Mouse (Mus musculus) yolk sac, embryonic 10.5 days (tissue): ENCODE results near the gene Stam.
"Not testable (repeated sequence)": the region's sequence is repeated elsewhere in the genome, so short reads cannot be mapped to it uniquely, and the experiment has no call there.

Source experiments
- DNase-seq: peaks from one replicate; pipeline ENCODE4 v3.0.0-alpha.2; 2017; ENCODE audit warnings: low spot score

Stam gene

DNA sequence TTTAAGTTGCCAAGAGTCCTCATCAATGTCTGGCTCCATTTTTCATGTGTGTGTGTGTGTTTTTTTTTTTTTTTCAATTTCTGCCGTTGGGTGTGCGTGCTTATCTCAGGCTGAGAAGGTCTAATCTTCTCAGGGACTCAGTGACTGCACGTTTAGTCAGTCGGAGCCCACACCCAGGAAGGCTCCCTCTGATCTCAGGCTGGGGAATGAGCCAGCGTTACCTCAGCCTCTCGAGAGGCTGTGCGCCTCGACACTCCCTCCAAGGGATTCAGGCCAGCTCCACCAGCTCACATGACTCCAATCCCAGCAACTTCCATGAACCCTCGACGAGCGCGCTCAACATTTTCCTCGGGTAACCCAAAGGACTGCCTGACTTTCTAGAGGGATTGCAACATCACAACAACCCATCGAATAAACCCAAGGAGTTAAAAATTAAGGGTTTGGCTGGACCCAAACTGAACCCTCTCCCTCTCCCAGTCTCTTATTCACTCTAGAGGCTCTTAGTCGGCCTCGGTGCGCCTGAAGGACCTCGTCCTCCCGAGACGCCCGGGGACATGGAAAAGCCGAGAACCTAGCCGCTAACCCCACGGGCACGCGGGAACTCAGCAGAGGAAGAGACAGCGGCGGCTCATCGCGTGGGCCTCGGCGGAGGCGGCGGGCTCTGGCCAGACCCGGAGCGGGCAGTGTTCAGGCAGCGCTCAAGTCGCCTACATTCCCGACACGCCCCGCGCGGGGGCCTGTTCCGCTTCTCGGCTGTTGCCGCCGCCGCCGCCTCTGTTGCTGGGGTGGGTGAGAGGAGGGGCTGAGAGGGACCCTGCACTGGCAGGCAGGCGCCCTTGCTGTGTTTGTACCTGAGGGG is at the start of gene Stam:
Gene Stam, plus strand, starts transcription at position 737 of the 859 bp plus-strand sequence.
- DNase-seq = peak; percentile 91

DNA sequence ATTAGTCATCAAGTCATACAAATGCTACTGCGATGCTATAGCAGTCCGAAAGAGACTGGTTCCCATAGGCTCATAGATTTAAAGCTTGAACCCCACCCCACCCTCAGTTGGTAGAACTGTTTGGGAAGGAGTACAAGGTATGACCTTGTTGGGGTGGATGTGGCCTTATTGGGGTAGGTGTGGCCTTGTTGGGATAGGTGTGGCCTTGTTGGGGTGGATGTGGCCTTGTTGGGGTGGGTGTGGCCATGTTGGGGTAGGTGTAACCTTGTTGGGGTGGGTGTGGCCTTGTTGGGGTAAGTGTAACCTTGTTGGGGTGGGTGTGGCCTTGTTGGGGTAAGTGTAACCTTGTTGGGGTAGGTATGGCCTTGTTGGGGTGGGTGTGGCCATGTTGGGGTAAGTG is 32.6 kb upstream of the Stam start:
- no peak for DNase-seq

DNA sequence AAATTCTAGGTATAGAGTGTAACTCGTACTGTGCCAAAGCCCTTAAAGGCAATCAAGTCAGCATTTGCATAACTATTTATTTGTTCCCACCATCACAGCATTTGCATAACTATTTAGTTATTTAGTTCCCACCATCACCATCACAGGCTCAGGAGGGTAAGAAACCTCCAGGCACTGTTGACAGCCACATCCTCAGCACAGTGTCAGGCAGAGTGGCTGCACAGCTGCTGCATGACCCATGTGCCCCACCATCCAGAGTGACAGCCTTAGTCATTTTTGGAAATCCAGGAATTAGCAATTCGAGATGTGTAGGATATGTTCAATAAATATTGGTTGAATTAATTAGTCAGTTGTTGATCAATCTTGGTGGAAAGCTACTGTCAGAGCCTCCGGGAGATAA is 30.9 kb upstream of the Stam start:
- no peak for DNase-seq

DNA sequence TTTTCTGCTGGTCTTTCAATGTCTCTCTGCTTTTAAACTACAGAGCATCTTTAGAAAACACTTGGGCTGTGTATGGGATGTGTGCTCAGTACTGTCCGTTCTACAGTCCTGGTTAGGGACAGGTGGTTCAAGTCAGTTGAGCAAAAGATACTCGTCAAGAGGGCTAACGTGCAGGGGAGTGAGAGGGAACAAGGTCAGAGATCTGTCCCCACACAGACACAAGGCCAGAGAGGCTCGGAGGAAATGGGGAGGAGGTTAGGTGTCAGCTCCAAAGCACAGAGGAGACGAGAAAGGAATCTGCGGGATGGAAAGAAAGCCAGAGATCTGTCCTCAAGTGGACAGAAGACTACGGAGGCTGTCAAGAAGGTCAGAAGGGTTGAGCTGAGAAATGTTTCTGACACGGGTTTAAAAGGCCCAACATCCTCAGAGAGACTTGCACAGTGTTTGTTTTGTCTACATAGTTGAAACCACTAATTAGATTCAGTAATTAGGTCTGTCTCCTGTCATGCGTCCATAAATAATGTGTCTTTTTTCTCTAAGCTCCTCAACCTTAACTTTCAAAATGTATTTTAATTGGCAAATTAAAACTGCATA is 30.2 kb upstream of the Stam start:
- DNase-seq = no peak

DNA sequence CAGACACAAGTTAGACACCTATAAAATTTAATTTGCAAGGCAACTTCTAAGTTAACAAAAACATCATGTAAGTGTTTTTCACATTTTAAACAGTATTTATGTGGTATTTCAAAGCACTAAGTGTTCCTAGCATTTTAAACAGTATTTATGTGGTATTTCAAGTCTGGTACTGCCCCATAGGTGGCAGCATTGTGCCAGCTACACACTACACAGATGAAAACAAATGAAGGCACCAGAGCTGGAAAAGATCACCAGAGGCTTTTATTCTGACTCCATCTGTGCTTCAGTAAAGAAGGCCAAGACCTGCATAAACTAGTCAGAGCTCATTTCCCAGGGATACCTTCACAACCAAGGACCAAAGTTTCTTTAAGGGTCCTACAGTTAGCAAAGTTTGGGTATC is 25.5 kb upstream of the Stam start:
- DNase-seq = peak; percentile 25

DNA sequence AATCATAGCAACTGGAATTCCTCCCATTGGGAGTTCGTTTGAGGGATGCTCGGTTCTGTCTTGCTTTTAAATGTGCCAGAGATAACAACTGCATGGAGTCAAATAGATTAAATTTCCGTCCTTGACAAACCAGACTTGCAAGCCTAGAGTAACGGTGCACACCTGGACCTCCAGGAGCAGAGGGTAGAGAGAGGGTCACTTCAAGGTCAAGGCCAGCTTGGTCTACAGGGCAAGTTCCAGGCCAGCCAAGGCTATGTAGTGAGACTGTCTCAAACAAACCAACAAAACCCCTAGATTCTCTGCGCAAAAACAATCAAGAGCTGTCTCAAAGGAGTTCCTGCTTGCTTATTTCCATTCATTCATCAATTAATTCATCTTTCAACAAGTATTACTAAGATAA is 25.1 kb upstream of the Stam start:
- no peak for DNase-seq

DNA sequence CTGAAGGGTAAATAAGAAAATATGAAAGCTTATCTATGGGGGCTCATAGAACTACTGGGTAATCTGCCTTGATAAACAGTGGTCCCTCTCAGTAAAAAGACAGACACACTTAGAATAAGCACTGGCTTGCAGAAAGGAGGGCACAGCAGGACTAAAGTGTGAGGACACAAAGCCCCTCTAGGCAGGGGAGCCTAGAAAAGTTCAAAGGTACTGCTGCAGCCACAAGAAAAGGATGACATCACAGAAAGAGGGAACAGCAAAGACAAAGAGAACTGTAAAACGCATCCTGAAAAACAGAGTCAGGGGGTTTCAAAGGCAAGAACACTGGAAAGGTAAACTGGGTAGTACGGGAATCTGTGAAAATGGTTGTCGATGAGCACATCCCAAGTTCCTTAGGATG is 20.3 kb upstream of the Stam start:
- DNase-seq = no peak

DNA sequence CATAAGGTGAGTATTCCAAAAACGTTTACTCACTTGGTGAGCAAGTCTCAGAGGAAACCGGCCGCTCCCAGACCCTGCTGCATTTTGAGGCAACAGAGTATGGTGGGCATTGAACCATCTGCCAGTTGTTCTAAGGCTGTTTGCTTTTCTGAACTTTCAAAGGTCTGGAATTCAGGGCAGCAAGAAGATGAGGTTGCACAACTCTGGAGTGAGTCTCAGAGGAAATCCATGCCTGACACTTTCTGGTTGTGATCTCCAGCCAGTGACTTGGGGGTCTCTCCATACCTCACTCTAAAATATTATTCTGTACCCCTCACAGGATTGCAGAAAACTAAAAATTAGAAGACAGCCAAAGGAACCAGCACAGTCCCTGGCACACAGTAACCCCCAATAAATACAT is 19.7 kb upstream of the Stam start:
- DNase-seq = no peak

DNA sequence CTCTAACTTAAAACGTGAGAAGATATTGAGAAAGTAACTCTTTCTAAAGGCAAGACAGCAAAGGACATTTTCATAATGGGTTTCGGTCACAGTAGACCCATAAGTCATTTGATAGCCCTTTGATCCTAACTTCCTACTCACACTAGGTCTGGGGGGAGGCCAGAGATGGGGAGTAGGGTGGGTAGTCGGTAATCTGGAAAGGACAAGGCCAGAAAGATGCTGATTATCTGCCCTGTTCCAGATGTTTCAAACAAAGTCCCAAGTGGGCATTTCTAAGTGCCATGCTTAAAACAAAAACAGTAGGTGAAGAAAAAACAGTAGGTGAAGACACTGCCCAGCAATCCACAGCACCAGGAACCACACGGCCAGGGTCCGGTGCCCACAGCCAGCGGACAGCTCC is 19.2 kb upstream of the Stam start:
- DNase-seq = no peak

DNA sequence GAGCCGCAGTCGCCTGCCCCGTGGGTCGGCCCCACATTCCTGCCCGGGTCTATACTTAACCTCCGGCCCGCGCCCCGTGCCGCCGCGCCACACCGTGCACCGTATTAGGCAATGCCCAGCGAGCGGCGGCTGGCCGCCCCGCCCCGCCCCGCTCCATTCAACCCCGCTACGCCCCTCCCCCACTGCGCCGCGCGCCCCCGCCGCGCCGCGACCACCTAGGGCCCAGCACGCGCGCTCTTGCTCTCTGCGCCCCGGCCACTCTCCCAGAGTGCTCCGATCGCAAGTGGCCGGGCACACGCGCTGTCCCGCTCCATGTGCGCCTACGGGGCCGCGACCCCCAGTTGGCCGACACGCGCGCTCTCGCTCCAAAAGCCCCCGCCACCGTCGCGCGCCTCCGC is 18.7 kb upstream of the Stam start:
- peak; percentile 84 for DNase-seq

DNA sequence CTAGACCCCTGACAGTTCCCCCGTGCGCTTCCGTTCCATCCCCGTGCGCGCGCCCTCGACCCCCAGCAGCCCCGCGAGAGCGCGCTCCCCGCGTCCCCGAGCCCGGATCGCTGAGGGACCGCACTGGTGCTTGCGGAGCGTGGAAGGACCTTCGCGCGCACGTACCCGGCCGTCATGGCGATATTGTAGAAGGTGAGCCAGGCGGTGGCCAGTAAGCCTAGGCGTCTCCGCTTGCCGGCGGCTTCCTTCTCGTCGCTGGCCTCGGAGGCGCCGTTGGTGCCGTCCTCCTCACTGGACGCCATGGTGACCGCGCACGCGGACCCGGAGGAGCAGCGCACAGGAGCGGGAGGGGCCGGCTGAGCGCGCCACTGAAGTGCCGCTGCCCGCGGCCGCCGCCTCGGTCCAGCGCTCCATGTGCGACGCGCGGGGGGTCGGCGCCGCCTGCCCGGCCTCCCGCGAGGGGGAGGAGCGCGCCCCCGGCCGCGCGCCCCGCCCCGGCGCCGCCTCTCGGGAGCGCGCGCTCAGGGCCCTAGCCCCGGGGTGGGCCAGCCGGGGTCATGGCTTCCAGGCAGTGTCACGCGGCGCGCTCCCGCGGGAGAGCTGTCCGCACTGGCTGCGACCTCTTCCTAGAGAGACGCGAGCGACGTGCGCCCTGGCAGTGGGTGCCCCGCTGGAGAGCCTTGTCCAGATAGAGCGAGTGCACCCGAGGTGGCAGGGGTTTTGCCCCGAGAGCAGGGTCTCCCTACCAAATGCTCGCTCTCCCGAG is 18.1 kb upstream of the Stam start, which contains the start of gene Hacd1:
Gene Hacd1, minus strand, starts transcription at position 570 of the 766 bp plus-strand sequence.
- DNase-seq = peak; percentile 83

DNA sequence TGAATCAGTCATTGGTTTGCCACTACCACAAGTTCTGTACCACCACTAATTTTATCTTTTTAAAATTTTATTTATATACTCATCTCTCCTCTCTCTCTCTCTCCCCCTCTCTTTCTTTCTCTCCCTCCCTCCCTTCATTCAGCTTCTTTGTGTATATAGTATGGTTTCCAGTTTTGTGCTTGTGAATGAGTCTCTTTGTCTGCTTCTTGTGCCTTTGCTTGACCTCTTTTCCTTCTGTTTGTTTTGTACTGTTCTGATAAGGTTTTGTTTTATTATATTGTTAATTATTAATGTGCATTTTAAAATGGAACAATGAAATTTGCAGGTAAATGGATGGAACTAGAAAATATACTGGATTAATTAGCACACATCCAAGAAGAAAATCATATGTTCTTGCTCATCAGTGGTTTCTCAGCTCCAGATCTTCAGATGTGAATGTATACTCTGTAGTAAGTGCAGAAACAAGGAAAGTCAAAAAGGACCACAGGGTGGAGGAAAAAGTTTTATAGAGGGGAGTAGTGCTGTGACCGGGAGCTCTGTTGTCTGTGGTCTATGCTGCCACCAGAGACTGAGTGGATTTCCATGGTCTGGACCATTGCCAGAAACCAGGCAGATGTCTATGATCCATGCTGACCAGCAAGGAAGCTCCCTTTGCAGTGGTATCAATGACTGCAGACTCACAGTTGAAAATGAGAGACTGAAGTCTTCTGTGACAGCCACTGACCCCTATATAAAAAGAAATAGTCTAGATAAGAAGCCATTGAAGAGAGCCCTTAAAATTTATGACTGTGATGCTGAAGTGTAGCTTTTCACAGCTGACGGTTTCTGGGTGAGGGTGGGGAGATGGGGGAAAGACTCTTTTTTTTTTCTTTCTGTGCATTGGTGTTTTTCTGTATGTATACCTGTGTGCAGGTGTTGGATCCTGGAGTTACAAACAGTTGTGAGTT is 7.9 kb upstream of the Stam start:
- DNase-seq = no peak

DNA sequence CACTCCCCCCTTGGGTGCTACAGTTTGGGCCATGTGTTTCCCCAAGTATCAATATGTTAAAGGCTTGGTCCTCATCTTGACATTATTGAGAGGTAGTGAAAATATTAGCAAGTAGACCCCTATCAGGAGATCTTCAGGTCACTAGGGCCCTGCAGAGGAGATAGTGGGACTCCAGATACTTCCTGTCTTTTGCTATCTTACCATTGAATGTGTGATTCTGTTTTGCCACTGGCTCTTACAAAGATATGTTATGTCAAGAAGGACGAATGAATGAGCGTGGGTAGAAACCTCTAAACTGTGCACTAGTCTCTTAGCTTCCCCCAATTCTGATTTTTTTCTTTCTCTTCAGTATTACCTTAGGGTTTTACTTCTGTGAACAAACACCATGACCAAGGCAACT is 4.9 kb upstream of the Stam start:
- DNase-seq = no peak

DNA sequence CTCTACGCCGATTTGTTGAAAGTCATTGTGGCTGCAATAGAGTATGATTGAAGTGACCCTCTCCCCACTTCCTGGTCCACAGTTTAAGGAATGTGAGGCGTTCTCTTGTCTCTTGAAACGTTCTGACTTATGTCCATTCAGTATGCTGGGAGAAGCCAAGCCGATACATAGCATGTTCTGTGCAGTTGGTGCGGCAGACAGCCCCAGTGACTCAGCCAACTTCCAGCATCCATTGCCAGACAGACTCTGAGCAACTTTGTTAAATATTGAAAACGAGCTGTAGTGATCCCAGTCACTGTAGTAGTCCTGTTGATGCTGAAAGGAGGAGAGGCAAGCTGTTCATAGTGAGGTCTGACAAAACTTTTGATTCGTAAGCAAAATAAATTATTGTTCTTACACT is 3.4 kb upstream of the Stam start:
- DNase-seq = no peak

DNA sequence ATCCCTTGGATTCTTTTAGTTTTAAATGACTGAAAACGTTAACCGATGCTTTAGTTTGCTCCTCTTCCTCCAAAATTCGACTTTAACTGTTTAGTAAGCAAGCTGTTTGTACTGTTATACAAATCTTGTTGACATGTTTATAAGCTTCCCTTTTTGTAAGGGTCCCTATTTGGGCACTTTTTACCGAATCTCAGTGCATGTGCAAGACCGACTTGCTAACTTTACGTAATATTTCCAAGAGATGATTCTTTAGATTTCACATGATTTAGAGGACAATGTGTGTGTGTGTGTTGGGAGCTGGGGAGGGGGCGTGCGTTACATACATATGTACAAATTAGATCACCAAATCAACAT is 913 bp upstream of the Stam start:
- DNase-seq = no peak

DNA sequence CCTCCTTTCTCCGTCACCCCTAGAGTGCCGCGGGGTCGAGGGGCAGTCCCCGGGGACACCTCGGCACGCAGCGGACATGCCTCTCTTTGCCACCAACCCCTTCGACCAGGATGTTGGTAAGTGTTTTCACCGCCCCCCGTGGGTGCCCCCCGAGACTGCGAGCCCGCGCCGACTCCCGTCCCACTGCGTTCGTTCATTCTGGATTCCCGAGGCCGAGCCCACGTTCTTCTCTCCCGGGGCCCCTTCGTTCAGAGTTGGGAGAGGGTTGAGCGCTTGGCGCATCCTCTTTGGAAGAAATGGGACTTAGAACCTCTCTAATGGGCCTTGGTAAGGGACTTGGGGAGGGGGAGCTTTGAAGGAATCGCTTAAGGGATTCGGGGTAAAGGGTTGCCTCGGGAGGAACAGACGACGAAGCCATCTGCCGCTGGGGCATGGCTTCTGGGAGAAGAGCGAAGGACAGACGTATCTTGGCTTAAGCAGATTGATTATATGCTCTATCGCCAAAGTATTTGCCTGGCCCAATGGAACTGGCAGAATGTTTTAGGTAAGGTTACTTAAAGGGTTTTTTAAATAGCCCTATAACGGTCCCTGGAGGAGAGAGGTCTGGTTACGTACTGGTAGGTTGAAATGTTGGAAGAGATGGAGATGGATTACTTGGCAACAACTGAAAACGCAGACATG is 463 bp downstream of the Stam start:
- no peak for DNase-seq

DNA sequence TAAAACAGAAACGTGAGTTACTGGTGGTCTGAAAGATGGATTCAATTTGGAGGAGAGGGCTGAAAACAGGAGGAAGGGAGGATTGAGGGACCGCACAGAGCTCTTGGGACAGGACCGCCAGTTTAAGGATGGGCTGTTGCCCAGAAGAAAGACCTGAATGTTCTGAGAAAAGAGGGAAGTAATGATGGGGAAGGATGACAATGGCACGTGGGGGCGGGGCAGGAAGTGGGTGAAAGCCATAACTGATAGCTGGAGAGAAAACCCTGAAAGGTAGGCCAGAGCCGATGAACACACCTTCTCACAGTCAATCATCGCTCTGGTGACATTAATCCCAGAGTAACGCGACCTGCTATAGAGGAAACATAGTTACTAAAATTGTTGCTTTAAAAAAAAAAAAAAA is 4.6 kb downstream of the Stam start:
- not testable (repeated sequence) for DNase-seq

DNA sequence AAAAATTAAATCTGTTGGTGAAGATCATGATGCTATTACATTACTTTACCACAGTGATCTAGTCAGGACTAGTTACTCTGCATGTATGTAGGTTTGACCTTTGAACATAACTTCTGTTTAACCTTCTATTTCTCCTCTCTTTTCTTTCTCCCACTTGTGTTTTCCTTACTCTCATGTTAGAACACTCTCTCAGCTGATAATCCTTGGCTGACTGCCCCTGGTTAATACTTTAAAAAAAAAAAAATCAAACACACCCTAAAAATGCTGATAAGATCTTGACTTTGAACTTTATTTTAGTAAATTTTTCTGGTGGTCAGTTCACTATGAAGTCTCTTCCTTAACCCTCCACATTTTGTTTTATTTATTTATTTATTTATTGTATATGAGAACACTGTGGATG is 26.6 kb downstream of the Stam start:
- no peak for DNase-seq

DNA sequence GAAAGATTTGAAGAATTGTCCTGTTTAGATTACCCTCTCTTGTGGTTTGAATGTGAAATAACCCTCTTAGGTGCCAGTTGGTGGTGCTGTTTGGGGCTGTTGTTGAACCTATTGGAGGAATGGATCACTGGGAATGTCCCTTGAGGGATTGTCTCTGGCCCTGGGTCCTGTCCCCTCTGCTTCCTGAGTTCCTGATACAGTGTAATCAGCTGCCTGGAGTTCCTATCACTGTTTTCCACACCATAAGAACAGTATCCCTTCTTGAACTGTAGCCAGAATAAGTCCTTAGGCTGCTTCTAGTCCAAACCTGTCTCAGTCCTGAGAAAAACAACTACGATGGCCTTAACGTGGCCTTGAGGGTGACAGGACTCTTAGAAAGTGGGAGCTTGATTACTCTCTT is 28.7 kb downstream of the Stam start:
- DNase-seq = no peak

DNA sequence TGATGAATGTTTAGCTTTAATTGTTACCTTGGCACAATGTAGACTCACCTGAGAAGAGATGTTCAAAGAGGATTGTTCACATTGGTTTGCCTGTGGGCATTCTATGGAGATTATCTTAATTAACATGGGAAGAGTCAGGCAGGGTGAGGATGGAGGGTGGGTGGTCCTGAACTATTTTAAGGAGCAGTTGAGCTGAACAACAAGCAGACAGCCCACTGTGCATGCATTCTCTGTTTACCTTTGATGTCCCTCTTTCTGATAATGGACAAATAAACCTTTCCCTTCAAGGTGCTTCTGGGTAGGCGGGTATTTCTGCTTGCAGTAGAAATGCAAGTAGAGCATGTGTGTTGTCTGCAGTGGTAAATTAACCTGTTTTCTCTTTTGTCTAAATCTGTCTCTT is 30.0 kb downstream of the Stam start:
- DNase-seq = no peak

DNA sequence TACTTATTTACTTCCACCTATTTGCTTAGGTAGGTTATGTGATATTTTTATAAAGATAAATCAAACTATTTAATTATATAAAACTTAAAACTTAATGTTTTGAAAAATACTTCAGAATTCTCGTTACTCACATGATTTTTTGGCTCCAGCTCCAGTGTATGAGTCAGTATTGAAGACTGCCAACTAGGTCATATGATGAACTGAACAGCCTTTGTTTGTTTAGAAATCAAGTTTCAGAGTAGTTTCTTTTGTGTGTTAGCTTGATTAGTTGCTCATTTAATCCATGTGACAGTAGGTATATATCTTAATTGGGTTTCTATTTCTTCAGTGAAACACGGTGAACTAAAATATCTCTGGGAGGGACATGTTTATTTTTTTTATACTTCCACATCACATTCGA is 33.8 kb downstream of the Stam start:
- DNase-seq = no peak
